Mouse (Mus musculus) heart, adult 2 months (tissue): ENCODE results near the gene Nos3.

ENCODE experiments used
- CTCF ChIP-seq: fragments of 200-600 bp; IDR thresholded peaks from 2 replicates; pipeline ENCODE4 v1.8.1; 2022; ENCODE audit warnings: antibody characterized with exemption, mild to moderate bottlenecking, moderate library complexity
- POLR2A ChIP-seq: fragments of 200-500 bp; IDR thresholded peaks from 2 replicates; pipeline ENCODE4 v1.6.1; 2011; ENCODE audit warnings: mild to moderate bottlenecking, low read depth, low read length, control low read depth; ENCODE audit not compliant: insufficient read depth

DNA sequence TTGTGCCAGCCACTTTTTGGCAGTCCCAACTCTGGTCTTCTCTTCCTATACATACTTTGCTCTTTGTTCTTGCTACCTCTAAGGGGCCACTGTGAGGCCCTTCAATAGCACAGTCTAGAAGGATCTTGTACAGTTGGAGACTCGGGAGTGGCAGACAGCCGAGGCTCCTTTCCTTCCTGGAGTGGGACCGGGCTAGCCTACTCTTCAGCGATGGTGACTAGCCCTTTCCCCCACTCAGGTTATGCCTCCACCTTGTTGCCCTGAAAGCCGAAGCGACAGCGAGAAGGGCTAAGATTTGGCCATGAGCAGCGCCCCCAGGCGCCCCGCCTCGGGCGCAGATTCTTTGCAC lies 62.6 kb downstream of the Nos3 start:
- TF ChIP-seq CTCF (no peak), POLR2A (no peak)
